Mouse (Mus musculus): ENCODE measurements around the gene Pgm5. TPM values are rescaled to one million over a fixed set of nuclear protein-coding genes. Genes with fewer than 3 reads are reported as not detected.

Pgm5 gene
- polyA plus RNA-seq, 1 experiment from 2014 or later, result 1.6 TPM

DNA sequence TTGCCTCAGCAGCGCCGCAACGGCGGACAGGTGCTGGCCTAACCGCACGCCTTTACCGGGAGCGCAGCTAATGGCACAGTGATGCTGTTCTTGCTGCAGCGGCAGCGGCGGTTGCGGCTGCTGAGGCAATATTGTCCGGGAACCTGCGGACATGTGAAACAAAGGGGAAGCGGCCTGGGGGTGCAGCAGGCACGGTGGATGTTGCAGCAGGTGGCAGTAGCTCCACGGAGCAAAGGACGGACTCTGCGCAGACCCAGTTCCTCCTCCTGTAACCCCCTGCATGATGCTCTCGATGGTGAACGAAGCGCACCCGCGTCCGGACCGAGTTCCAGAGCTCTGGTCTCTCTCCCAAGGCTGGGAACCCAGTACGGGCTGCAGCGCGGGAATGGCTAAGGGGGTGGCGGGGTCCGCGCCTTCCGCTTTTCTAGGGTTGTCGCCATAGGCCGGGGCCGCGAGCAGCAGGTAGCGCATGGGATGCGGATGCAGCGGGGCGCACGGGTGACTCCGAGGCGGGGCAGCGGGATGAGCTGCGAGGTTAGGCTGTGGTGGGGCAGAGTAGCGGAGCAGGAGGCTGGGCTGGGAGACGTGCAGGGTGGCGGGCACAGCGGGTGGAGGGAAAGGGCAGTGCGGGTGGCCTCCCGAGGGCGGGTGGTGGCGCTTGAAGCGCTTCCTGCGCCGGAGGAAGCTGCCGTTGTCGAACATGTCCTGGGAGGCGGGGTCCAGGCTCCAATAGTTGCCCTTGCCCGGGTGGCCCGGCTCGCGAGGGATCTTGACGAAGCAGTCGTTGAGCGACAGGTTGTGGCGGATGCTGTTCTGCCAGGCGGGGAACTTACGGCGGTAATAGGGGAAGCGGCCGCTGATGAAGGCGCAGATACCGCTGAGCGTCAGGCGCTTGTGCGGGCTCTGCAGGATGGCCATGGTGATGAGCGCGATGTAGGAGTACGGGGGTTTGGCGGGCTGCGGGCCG, 38.2 kb upstream of the Pgm5 start:
- DNase-seq (ENCODE audit: low spot score) (peak; percentile 55), ATAC-seq (replicated peaks; ENCODE audit: low FRiP score) (no peak)
- H3K4me3 ChIP-seq (ENCODE audit: low read depth, low read length), result peak overlapping the region; percentile 37
- peaks cover 6% of the 10 kb centered on the region; the same call in 1 of the 2 replicates for H3K4me1 ChIP-seq (replicated peaks; ENCODE audit: control insufficient read depth, insufficient read depth, low read length)
- peak overlapping the region; percentile 64 for H3K4me2 ChIP-seq
- H3K27ac ChIP-seq (ENCODE audit: low read depth, low read length), result no peak overlapping the region
- H3K27me3 ChIP-seq (replicated peaks; ENCODE audit: control insufficient read depth, insufficient read depth, low read length), result peaks cover 91% of the 10 kb centered on the region
- under 1% methylated on average over 84 of the region's 84 CpGs for WGBS
- no peak overlapping the region for H3K9ac ChIP-seq (ENCODE audit: low read depth, low read length)
- no peaks in the 10 kb centered on the region for H3K36me3 ChIP-seq (ENCODE audit: control insufficient read depth, insufficient read depth, low read length)
- H3K9me3 ChIP-seq (ENCODE audit: control insufficient read depth, low read length), result no peaks in the 10 kb centered on the region

DNA sequence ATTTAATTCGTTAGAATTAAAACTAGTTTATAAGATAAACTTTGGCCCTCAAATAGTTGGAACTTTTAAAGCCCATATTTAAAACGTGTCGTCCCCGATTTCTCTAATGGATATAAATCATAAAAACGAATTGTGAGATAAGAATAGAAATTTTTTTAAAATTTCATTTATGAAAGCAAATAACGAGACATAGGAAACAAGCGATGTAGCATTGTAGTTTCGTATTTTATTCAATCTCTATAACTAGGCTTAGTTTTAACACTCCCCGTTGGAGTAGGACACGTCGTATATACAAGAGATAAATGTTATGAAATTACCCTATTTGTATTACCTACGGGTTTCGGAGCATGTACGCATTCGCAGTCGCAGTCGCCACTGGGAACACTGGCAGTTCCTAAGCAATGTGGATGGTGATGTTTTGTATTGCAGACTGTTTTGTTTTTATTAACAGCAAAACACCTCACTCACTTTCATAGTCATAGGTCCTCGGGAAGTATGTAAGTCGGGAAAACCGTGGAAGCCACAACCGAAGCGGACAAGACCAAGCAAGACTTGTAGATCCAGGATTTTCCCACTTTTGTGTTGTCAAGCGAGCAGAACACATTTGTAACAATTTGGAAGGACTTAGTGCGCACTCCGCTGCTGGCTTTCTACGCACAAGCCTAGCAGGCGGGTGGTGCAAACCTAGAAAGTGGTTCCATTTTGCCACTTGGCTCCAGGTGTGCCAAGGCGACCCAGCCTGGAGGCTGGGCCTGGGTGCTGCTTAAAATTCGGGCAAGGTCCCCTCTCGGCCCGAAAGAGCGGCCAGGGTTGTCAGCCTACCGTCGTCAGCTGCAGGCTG, 37.3 kb upstream of the Pgm5 start:
- ATAC-seq (replicated peaks; ENCODE audit: low FRiP score), result no peak
- 5% methylated on average over 34 of the region's 34 CpGs for WGBS
- DNase-seq (ENCODE audit: low spot score), result peak; percentile 52
- H3K4me1 ChIP-seq (replicated peaks; ENCODE audit: control insufficient read depth, insufficient read depth, low read length), result peaks cover 6% of the 10 kb centered on the region; the same call in 1 of the 2 replicates
- H3K4me2 ChIP-seq, result peak overlapping the region; percentile 64; the same call in 1 of the 2 replicates
- H3K4me3 ChIP-seq (ENCODE audit: low read depth, low read length), result peak overlapping the region; percentile 37
- H3K36me3 ChIP-seq (ENCODE audit: control insufficient read depth, insufficient read depth, low read length), result no peaks in the 10 kb centered on the region
- no peak overlapping the region for H3K9ac ChIP-seq (ENCODE audit: low read depth, low read length)
- no peak overlapping the region for H3K27ac ChIP-seq (ENCODE audit: low read depth, low read length)
- no peaks in the 10 kb centered on the region for H3K9me3 ChIP-seq (ENCODE audit: control insufficient read depth, low read length)
- H3K27me3 ChIP-seq (replicated peaks; ENCODE audit: control insufficient read depth, insufficient read depth, low read length), result peaks cover 85% of the 10 kb centered on the region

DNA sequence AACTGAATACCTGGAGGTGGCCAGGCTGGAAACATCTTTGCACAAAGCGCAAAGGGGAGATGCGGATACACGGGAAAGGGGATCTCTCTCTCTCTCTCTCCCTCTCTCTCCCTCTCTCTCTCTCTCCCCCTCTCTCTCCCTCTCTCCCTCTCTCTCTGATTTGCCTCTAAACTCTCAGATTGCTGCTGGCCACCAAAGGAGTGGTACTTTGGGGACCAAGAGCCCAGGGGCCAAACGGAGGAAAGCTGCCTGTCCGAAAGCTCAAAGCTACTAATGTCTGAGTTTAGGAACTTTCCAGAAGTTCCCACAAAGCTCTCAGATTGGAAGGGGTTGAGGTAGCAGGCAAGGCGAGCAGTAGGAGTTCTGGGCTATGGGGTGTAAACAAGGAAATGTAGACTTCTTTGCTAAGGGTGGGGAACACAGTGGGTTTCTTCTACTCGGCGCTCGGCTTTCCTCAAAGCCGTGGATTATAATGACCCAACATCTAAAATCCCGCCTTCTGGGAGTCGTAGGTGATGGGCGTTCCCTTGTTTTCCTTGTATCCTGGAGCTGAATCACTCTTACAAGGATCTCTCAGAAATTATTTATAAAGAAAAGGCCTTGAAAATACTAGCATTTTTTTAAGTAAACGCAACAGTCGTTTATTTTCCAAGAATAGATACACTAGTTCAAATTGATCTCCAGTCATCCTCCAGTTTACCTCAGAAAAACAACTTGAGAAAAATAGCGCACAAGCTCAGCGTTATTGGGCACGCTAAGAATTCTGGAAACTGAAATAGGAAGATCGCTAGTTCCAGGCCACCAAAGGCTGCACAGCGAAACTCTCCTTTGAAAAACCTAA, 36.5 kb upstream of the Pgm5 start:
- H3K4me1 ChIP-seq (replicated peaks; ENCODE audit: control insufficient read depth, insufficient read depth, low read length), result peaks cover 6% of the 10 kb centered on the region; the same call in 1 of the 2 replicates
- no peak overlapping the region for H3K4me3 ChIP-seq (ENCODE audit: low read depth, low read length)
- no peak for ATAC-seq (replicated peaks; ENCODE audit: low FRiP score)
- H3K27me3 ChIP-seq (replicated peaks; ENCODE audit: control insufficient read depth, insufficient read depth, low read length), result peaks cover 79% of the 10 kb centered on the region
- H3K27ac ChIP-seq (ENCODE audit: low read depth, low read length), result no peak overlapping the region
- no peak for DNase-seq (ENCODE audit: low spot score)
- no peak overlapping the region for H3K9ac ChIP-seq (ENCODE audit: low read depth, low read length)
- H3K9me3 ChIP-seq (ENCODE audit: control insufficient read depth, low read length), result no peaks in the 10 kb centered on the region
- no peaks in the 10 kb centered on the region for H3K36me3 ChIP-seq (ENCODE audit: control insufficient read depth, insufficient read depth, low read length)
- no peak overlapping the region for H3K4me2 ChIP-seq
- 5% methylated on average over 20 of the region's 20 CpGs for WGBS

DNA sequence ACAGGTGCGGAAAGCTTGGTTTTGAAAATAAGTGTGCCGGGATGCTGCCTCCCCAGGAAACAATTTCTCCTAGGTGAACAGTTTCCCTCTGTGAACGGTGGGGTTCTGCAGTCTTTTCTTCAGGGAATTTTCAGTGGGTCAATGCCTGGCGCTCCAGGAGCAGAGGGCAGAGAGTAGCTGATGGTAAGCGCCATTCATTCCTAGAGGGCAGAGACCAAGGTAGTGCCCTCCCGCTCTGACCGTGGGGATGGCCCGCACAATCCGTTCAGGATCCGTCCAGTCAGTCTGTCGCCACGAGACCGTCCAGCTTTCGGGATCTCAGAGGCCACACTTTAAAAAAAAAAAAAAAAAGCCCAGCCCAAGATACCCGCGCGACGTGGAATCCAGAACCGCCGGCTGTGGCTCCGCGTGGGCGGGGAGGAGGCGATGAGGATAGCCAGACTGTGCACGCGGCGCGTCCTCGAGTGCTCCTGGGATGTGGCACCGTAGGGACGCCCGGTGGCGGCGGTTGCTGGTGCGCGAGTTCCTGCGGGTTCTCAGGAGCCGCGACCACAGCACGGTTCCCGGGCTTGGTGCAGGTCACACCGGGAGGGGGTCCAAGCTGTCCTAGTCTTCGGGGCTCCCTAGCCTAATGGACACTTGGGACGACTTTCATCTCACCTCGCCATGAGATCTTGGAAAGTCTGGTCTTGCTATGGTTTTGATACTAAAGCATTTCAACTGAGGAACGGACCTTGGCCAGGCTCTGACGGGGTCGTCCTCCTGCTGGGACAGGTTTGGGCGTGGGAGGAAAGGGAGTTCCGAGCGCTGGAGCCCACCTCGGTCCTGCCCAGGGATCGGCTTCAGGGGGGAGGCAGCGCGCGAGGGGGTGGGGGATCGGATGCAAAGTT, 35.6 kb upstream of the Pgm5 start:
- ATAC-seq (replicated peaks; ENCODE audit: low FRiP score) (no peak), DNase-seq (ENCODE audit: low spot score) (peak; percentile 45)
- H3K4me3 ChIP-seq (ENCODE audit: low read depth, low read length), result peak overlapping the region; percentile 7; the same call in 1 of the 2 replicates

DNA sequence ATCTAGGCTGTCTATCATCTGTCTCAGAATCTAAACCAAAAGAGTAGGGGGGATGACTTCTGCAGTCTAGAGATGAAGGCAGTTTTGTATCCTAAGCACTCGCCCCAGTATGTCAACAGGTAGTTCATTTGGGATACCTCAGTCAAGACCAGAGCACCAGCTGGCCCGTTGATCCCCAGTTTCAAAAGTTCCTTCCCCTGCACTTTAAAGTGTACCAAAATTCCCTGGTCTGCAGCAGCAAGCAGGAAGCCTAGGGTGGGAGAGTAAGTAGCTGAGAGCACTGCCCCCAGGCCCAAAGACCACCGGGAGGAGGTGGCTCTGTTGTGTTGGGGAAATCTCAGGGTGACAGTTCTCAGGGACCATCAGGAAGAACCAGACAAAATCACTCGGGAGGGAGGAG, 34.9 kb upstream of the Pgm5 start:
- H3K4me2 ChIP-seq, result no peak overlapping the region
- ATAC-seq (replicated peaks; ENCODE audit: low FRiP score), result no peak
- WGBS, result 13% methylated on average over 4 of the region's 4 CpGs
- peaks cover 63% of the 10 kb centered on the region for H3K27me3 ChIP-seq (replicated peaks; ENCODE audit: control insufficient read depth, insufficient read depth, low read length)
- peaks cover 6% of the 10 kb centered on the region; the same call in 1 of the 2 replicates for H3K4me1 ChIP-seq (replicated peaks; ENCODE audit: control insufficient read depth, insufficient read depth, low read length)
- H3K36me3 ChIP-seq (ENCODE audit: control insufficient read depth, insufficient read depth, low read length), result no peaks in the 10 kb centered on the region
- DNase-seq (ENCODE audit: low spot score), result no peak
- no peak overlapping the region for H3K9ac ChIP-seq (ENCODE audit: low read depth, low read length)
- no peaks in the 10 kb centered on the region for H3K9me3 ChIP-seq (ENCODE audit: control insufficient read depth, low read length)
- no peak overlapping the region for H3K27ac ChIP-seq (ENCODE audit: low read depth, low read length)
- H3K4me3 ChIP-seq (ENCODE audit: low read depth, low read length), result no peak overlapping the region

More for the DNA sequence above, 35.6 kb upstream of the Pgm5 start:
- no peak overlapping the region for H3K9ac ChIP-seq (ENCODE audit: low read depth, low read length)
- no peak overlapping the region for H3K27ac ChIP-seq (ENCODE audit: low read depth, low read length)
- H3K36me3 ChIP-seq (ENCODE audit: control insufficient read depth, insufficient read depth, low read length), result no peaks in the 10 kb centered on the region
- H3K4me2 ChIP-seq, result peak overlapping the region; percentile 35; the same call in 1 of the 2 replicates
- H3K4me1 ChIP-seq (replicated peaks; ENCODE audit: control insufficient read depth, insufficient read depth, low read length), result peaks cover 6% of the 10 kb centered on the region; the same call in 1 of the 2 replicates
- 3% methylated on average over 57 of the region's 57 CpGs for WGBS
- H3K9me3 ChIP-seq (ENCODE audit: control insufficient read depth, low read length), result no peaks in the 10 kb centered on the region
- H3K27me3 ChIP-seq (replicated peaks; ENCODE audit: control insufficient read depth, insufficient read depth, low read length), result peaks cover 71% of the 10 kb centered on the region

DNA sequence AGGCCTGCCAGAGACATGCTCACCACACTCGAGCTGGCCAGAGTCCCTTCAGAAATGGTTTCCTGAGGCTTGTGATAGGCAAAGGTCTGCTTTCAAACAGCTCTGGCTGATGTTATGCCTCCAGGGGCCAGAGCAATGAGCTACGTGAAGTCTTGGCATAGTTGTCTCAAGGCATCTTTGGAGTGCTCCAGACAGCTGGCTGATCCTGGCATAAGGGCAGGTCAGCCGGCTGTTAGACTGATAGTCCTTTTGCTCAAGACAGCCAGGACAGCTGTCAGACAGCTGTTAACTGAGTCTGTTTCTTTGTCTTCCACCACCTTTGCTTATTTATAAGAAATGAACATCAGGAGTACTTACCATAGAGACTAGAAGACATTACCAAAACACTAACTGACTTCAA, 25.2 kb upstream of the Pgm5 start:
- DNase-seq (ENCODE audit: low spot score), result no peak
- 73% methylated on average over 3 of the region's 3 CpGs for whole genome bisulfite sequencing

DNA sequence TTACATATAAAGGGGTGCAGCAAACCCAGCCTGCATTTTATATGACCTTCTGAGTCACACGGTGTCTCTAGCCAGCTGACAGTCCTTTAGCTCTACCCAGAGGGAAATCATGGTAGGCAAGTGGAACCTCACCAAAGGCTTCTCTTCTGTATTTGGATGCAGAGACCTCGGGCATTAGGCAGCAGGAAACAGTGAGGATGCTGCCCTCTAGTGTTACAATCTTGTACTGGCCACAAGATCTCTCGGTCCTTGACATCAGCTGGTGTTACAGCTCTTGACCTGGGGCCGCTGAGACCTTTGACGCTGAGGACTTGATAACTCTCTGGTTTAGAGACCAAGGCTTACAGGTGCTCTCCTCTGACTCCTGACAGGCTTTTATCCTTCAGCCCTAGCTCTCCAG, 23.8 kb upstream of the Pgm5 start:
- no peak overlapping the region for H3K27ac ChIP-seq (ENCODE audit: low read depth, low read length)
- ATAC-seq (replicated peaks; ENCODE audit: low FRiP score), result no peak
- H3K9me3 ChIP-seq (ENCODE audit: control insufficient read depth, low read length), result no peaks in the 10 kb centered on the region
- H3K4me2 ChIP-seq, result no peak overlapping the region
- no peaks in the 10 kb centered on the region for H3K4me1 ChIP-seq (replicated peaks; ENCODE audit: control insufficient read depth, insufficient read depth, low read length)
- no peak overlapping the region for H3K4me3 ChIP-seq (ENCODE audit: low read depth, low read length)
- no peak overlapping the region for H3K9ac ChIP-seq (ENCODE audit: low read depth, low read length)
- 18% methylated on average over 5 of the region's 5 CpGs for WGBS
- peaks cover 5% of the 10 kb centered on the region for H3K27me3 ChIP-seq (replicated peaks; ENCODE audit: control insufficient read depth, insufficient read depth, low read length)
- H3K36me3 ChIP-seq (ENCODE audit: control insufficient read depth, insufficient read depth, low read length), result no peaks in the 10 kb centered on the region
- DNase-seq (ENCODE audit: low spot score), result peak; percentile 38

More for the DNA sequence above, 25.2 kb upstream of the Pgm5 start:
- no peak overlapping the region for H3K4me2 ChIP-seq
- peaks cover 5% of the 10 kb centered on the region for H3K27me3 ChIP-seq (replicated peaks; ENCODE audit: control insufficient read depth, insufficient read depth, low read length)
- H3K9me3 ChIP-seq (ENCODE audit: control insufficient read depth, low read length), result no peaks in the 10 kb centered on the region
- H3K36me3 ChIP-seq (ENCODE audit: control insufficient read depth, insufficient read depth, low read length), result no peaks in the 10 kb centered on the region
- no peaks in the 10 kb centered on the region for H3K4me1 ChIP-seq (replicated peaks; ENCODE audit: control insufficient read depth, insufficient read depth, low read length)
- no peak overlapping the region for H3K27ac ChIP-seq (ENCODE audit: low read depth, low read length)
- no peak overlapping the region for H3K4me3 ChIP-seq (ENCODE audit: low read depth, low read length)
- ATAC-seq (replicated peaks; ENCODE audit: low FRiP score), result no peak
- H3K9ac ChIP-seq (ENCODE audit: low read depth, low read length), result no peak overlapping the region
